Mouse (Mus musculus): ENCODE measurements at regions not wholly inside any gene's neighbourhood (a gene's known extent, or its start where the extent isn't known, plus 50 kb on each side); places are given as distances from the start of the nearest gene placed in this dataset.

GRCm38 (mm10) chr3:14952169-14952729, 66.2 kb downstream of the Car2 start:
- no peaks in the 10 kb centered on the region for H3K9me3 ChIP-seq (ENCODE audit: control insufficient read depth, low read length)
- no peak for ATAC-seq (ENCODE audit: low FRiP score)
- no peak for DNase-seq (ENCODE audit: low spot score)
- H3K4me3 ChIP-seq (ENCODE audit: low read depth, low read length): no peak overlapping the region
- 79% methylated on average over 3 of the region's 3 CpGs for WGBS
- H3K36me3 ChIP-seq (ENCODE audit: control insufficient read depth, insufficient read depth, low read length): no peaks in the 10 kb centered on the region
- no peaks in the 10 kb centered on the region for H3K27me3 ChIP-seq (ENCODE audit: control insufficient read depth, insufficient read depth, low read length)
- no peak overlapping the region for H3K27ac ChIP-seq (ENCODE audit: low read depth, low read length)
- no peak overlapping the region for H3K9ac ChIP-seq (ENCODE audit: low read depth, low read length)
- H3K4me2 ChIP-seq (replicated peaks; ENCODE audit: low read depth, low read length): no peak overlapping the region
- H3K4me1 ChIP-seq (replicated peaks; ENCODE audit: control insufficient read depth, insufficient read depth, low read length): no peaks in the 10 kb centered on the region

- H3K9me3 ChIP-seq (ENCODE audit: control insufficient read depth, low read length): no peaks in the 10 kb centered on the region
- H3K27ac ChIP-seq (ENCODE audit: low read depth, low read length): no peak overlapping the region
- no peaks in the 10 kb centered on the region for H3K4me1 ChIP-seq (replicated peaks; ENCODE audit: control insufficient read depth, insufficient read depth, low read length)
- H3K27me3 ChIP-seq (ENCODE audit: control insufficient read depth, insufficient read depth, low read length): no peaks in the 10 kb centered on the region
- no peak overlapping the region for H3K4me2 ChIP-seq (replicated peaks; ENCODE audit: low read depth, low read length)
- no peak overlapping the region for H3K4me3 ChIP-seq (ENCODE audit: low read depth, low read length)
- 57% methylated on average over 3 of the region's 3 CpGs for WGBS
- ATAC-seq (ENCODE audit: low FRiP score) (no peak), DNase-seq (ENCODE audit: low spot score) (no peak)
- H3K9ac ChIP-seq (ENCODE audit: low read depth, low read length): no peak overlapping the region
- no peaks in the 10 kb centered on the region for H3K36me3 ChIP-seq (ENCODE audit: control insufficient read depth, insufficient read depth, low read length)
Observed at GRCm38 (mm10) chr3:14952951-14953350, 66.9 kb downstream of the Car2 start.

- no peak overlapping the region for H3K4me3 ChIP-seq (ENCODE audit: low read depth, low read length)
- H3K4me2 ChIP-seq (replicated peaks; ENCODE audit: low read depth, low read length): no peak overlapping the region
- WGBS: 75% methylated on average over 1 of the region's 1 CpGs
- 0 out of 2 replicates have a peak, but pooled peaks cover 3% of the 10 kb centered on the region for H3K4me1 ChIP-seq (replicated peaks; ENCODE audit: control insufficient read depth, insufficient read depth, low read length)
- no peaks in the 10 kb centered on the region for H3K36me3 ChIP-seq (ENCODE audit: control insufficient read depth, insufficient read depth, low read length)
- no peak overlapping the region for H3K9ac ChIP-seq (ENCODE audit: low read depth, low read length)
- no peak overlapping the region for H3K27ac ChIP-seq (ENCODE audit: low read depth, low read length)
- ATAC-seq (ENCODE audit: low FRiP score): no peak
- no peaks in the 10 kb centered on the region for H3K9me3 ChIP-seq (ENCODE audit: control insufficient read depth, low read length)
- no peaks in the 10 kb centered on the region for H3K27me3 ChIP-seq (ENCODE audit: control insufficient read depth, insufficient read depth, low read length)
- no peak for DNase-seq (ENCODE audit: low spot score)
Observed at GRCm38 (mm10) chr3:14957481-14957880, 71.4 kb downstream of the Car2 start.

- Histone ChIP-seq H3K27me3 (ENCODE audit: control insufficient read depth, insufficient read depth, low read length) (no peaks in the 10 kb centered on the region), H3K4me3 (ENCODE audit: low read depth, low read length) (no peak overlapping the region), H3K9me3 (ENCODE audit: control insufficient read depth, low read length) (no peaks in the 10 kb centered on the region), H3K27ac (ENCODE audit: low read depth, low read length) (no peak overlapping the region), H3K4me2 (replicated peaks; ENCODE audit: low read depth, low read length) (no peak overlapping the region), H3K4me1 (replicated peaks; ENCODE audit: control insufficient read depth, insufficient read depth, low read length) (0 out of 2 replicates have a peak, but pooled peaks cover 3% of the 10 kb centered on the region), H3K9ac (ENCODE audit: low read depth, low read length) (no peak overlapping the region), H3K36me3 (ENCODE audit: control insufficient read depth, insufficient read depth, low read length) (no peaks in the 10 kb centered on the region)
- 89% methylated on average over 1 of the region's 1 CpGs for WGBS
- ATAC-seq (ENCODE audit: low FRiP score) (no peak), DNase-seq (ENCODE audit: low spot score) (no peak)
Observed at GRCm38 (mm10) chr3:14958277-14958676, 72.2 kb downstream of the Car2 start.

- 0% methylated on average over 1 of the region's 1 CpGs for WGBS
- Histone ChIP-seq H3K27ac (ENCODE audit: low read depth, low read length) (no peak overlapping the region), H3K4me1 (replicated peaks; ENCODE audit: control insufficient read depth, insufficient read depth, low read length) (0 out of 2 replicates have a peak, but pooled peaks cover 3% of the 10 kb centered on the region), H3K4me2 (replicated peaks; ENCODE audit: low read depth, low read length) (no peak overlapping the region), H3K9ac (ENCODE audit: low read depth, low read length) (no peak overlapping the region), H3K9me3 (ENCODE audit: control insufficient read depth, low read length) (no peaks in the 10 kb centered on the region), H3K36me3 (ENCODE audit: control insufficient read depth, insufficient read depth, low read length) (no peaks in the 10 kb centered on the region), H3K4me3 (ENCODE audit: low read depth, low read length) (no peak overlapping the region), H3K27me3 (ENCODE audit: control insufficient read depth, insufficient read depth, low read length) (no peaks in the 10 kb centered on the region)
- DNase-seq (ENCODE audit: low spot score): peak; percentile 20
- peak; percentile 80 for ATAC-seq (ENCODE audit: low FRiP score)
Observed at GRCm38 (mm10) chr3:14959586-14959985, 73.5 kb downstream of the Car2 start.

- no peaks in the 10 kb centered on the region for H3K9me3 ChIP-seq (ENCODE audit: control insufficient read depth, low read length)
- ATAC-seq (ENCODE audit: low FRiP score): no peak
- H3K4me1 ChIP-seq (replicated peaks; ENCODE audit: control insufficient read depth, insufficient read depth, low read length): no peaks in the 10 kb centered on the region
- DNase-seq (ENCODE audit: low spot score): no peak
- H3K9ac ChIP-seq (ENCODE audit: low read depth, low read length): no peak overlapping the region
- no peak overlapping the region for H3K4me3 ChIP-seq (ENCODE audit: low read depth, low read length)
- H3K4me2 ChIP-seq (replicated peaks; ENCODE audit: low read depth, low read length): no peak overlapping the region
- H3K27ac ChIP-seq (ENCODE audit: low read depth, low read length): no peak overlapping the region
- H3K36me3 ChIP-seq (ENCODE audit: control insufficient read depth, insufficient read depth, low read length): no peaks in the 10 kb centered on the region
- 77% methylated on average over 5 of the region's 5 CpGs for WGBS
- H3K27me3 ChIP-seq (ENCODE audit: control insufficient read depth, insufficient read depth, low read length): no peaks in the 10 kb centered on the region
Observed at GRCm38 (mm10) chr3:14964795-14965194, 78.7 kb downstream of the Car2 start.

GRCm38 (mm10) chr3:14965438-14966044, 79.5 kb downstream of the Car2 start:
- DNase-seq (ENCODE audit: low spot score) (no peak), ATAC-seq (ENCODE audit: low FRiP score) (no peak)
- no peaks in the 10 kb centered on the region for H3K4me1 ChIP-seq (replicated peaks; ENCODE audit: control insufficient read depth, insufficient read depth, low read length)
- WGBS: 83% methylated on average over 5 of the region's 5 CpGs
- no peaks in the 10 kb centered on the region for H3K27me3 ChIP-seq (ENCODE audit: control insufficient read depth, insufficient read depth, low read length)
- no peaks in the 10 kb centered on the region for H3K9me3 ChIP-seq (ENCODE audit: control insufficient read depth, low read length)
- no peak overlapping the region for H3K4me2 ChIP-seq (replicated peaks; ENCODE audit: low read depth, low read length)
- no peak overlapping the region for H3K27ac ChIP-seq (ENCODE audit: low read depth, low read length)
- no peak overlapping the region for H3K4me3 ChIP-seq (ENCODE audit: low read depth, low read length)
- no peaks in the 10 kb centered on the region for H3K36me3 ChIP-seq (ENCODE audit: control insufficient read depth, insufficient read depth, low read length)
- no peak overlapping the region for H3K9ac ChIP-seq (ENCODE audit: low read depth, low read length)

GRCm38 (mm10) chr3:14967235-14967634, 81.2 kb downstream of the Car2 start:
- H3K36me3 ChIP-seq (ENCODE audit: control insufficient read depth, insufficient read depth, low read length): no peaks in the 10 kb centered on the region
- 90% methylated on average over 5 of the region's 5 CpGs for WGBS
- H3K9me3 ChIP-seq (ENCODE audit: control insufficient read depth, low read length): no peaks in the 10 kb centered on the region
- no peak overlapping the region for H3K4me2 ChIP-seq (replicated peaks; ENCODE audit: low read depth, low read length)
- DNase-seq (ENCODE audit: low spot score) (no peak), ATAC-seq (ENCODE audit: low FRiP score) (no peak)
- H3K27ac ChIP-seq (ENCODE audit: low read depth, low read length): no peak overlapping the region
- no peak overlapping the region for H3K9ac ChIP-seq (ENCODE audit: low read depth, low read length)
- H3K4me3 ChIP-seq (ENCODE audit: low read depth, low read length): no peak overlapping the region
- no peaks in the 10 kb centered on the region for H3K4me1 ChIP-seq (replicated peaks; ENCODE audit: control insufficient read depth, insufficient read depth, low read length)
- no peaks in the 10 kb centered on the region for H3K27me3 ChIP-seq (ENCODE audit: control insufficient read depth, insufficient read depth, low read length)

GRCm38 (mm10) chr3:14968345-14968744, 82.3 kb downstream of the Car2 start:
- Histone ChIP-seq H3K27ac (ENCODE audit: low read depth, low read length) (no peak overlapping the region), H3K9me3 (ENCODE audit: control insufficient read depth, low read length) (no peaks in the 10 kb centered on the region), H3K36me3 (ENCODE audit: control insufficient read depth, insufficient read depth, low read length) (no peaks in the 10 kb centered on the region), H3K4me2 (replicated peaks; ENCODE audit: low read depth, low read length) (no peak overlapping the region), H3K4me1 (replicated peaks; ENCODE audit: control insufficient read depth, insufficient read depth, low read length) (no peaks in the 10 kb centered on the region), H3K4me3 (ENCODE audit: low read depth, low read length) (no peak overlapping the region), H3K27me3 (ENCODE audit: control insufficient read depth, insufficient read depth, low read length) (no peaks in the 10 kb centered on the region), H3K9ac (ENCODE audit: low read depth, low read length) (no peak overlapping the region)
- ATAC-seq (ENCODE audit: low FRiP score) (no peak), DNase-seq (ENCODE audit: low spot score) (no peak)
- 87% methylated on average over 1 of the region's 1 CpGs for WGBS

Data from hindbrain, embryonic 11.5 days (tissue).